Mouse (Mus musculus): ENCODE measurements around the gene Adk. TPM values are rescaled to one million over a fixed set of nuclear protein-coding genes. Genes with fewer than 3 reads are reported as not detected.

The Adk gene
- polyA plus RNA-seq, 1 experiment from 2014 or later: 112 TPM

Other genes with a start within 250 kb of the Adk start
- gene Plau, start 215.9 kb upstream of the Adk start, polyA plus RNA-seq (2014; fragmentation: Nextera tagmentation; extraction: Ambion mirVana): 0.22 and 0.40 TPM in 2 replicates
- 27.0 and 29.4 TPM in 2 replicates for gene Vcl, start 123.2 kb upstream of the Adk start, polyA plus RNA-seq (2014; fragmentation: Nextera tagmentation; extraction: Ambion mirVana)
- gene Ap3m1, start 66 bp upstream of the Adk start, polyA plus RNA-seq (2014; fragmentation: Nextera tagmentation; extraction: Ambion mirVana): 143 and 159 TPM in 2 replicates

Data from midbrain, embryonic 11.5 days (tissue).